Comparison of ENCODE assay signal across 11 mouse cellular contexts in genomic region chr10:39506353-39506752, GRCm38 (mm10).
DNase-seq lines count a peak whose midpoint lies in the region; ATAC-seq lines count a peak whose summit lies in the region.
"Had no signal": no experiment of that assay in that cellular context is flagged by ENCODE, and none has a peak within 500 bp of the region (broad histone marks: within the 10 kb centered on the region; RNA-seq: fewer than 3 reads in every experiment).

No protein-coding gene starts in this region.

- no peak overlapping the region for H3K4me3 ChIP-seq in limb, embryonic 15.5 days
- no peak overlapping the region for H3K4me3 ChIP-seq in limb, embryonic 10.5 days
- no peak overlapping the region for H3K4me3 ChIP-seq in hindbrain, embryonic 12.5 days
- no peak overlapping the region for H3K4me3 ChIP-seq in neural tube, embryonic 15.5 days (replicated peaks)

- peak overlapping the region; percentile 6; the same call in 1 of the 2 replicates for H3K27ac ChIP-seq in limb, embryonic 15.5 days
- H3K27ac ChIP-seq in limb, embryonic 10.5 days: no peak overlapping the region
- peak overlapping the region; percentile 30; the same call in 1 of the 2 replicates for H3K27ac ChIP-seq in hindbrain, embryonic 12.5 days
- peak overlapping the region; percentile 65 for H3K27ac ChIP-seq in neural tube, embryonic 15.5 days (replicated peaks)

- H3K4me2 ChIP-seq in limb, embryonic 15.5 days: no peak overlapping the region
- no peak overlapping the region for H3K4me2 ChIP-seq in hindbrain, embryonic 12.5 days (replicated peaks)
- no peak overlapping the region for H3K4me2 ChIP-seq in neural tube, embryonic 15.5 days

- H3K4me1 ChIP-seq in limb, embryonic 15.5 days: peaks cover 65% of the 10 kb centered on the region
- H3K4me1 ChIP-seq in limb, embryonic 10.5 days: peaks cover 63% of the 10 kb centered on the region
- H3K4me1 ChIP-seq in hindbrain, embryonic 12.5 days: peaks cover 52% of the 10 kb centered on the region
- peaks cover 86% of the 10 kb centered on the region for H3K4me1 ChIP-seq in neural tube, embryonic 15.5 days

- H3K9me3 ChIP-seq in limb, embryonic 15.5 days: no peaks in the 10 kb centered on the region
- H3K9me3 ChIP-seq in limb, embryonic 10.5 days (replicated peaks): no peaks in the 10 kb centered on the region
- no peaks in the 10 kb centered on the region for H3K9me3 ChIP-seq in hindbrain, embryonic 12.5 days (replicated peaks)
- no peaks in the 10 kb centered on the region for H3K9me3 ChIP-seq in neural tube, embryonic 15.5 days (replicated peaks)

- H3K27me3 ChIP-seq in limb, embryonic 15.5 days: no peaks in the 10 kb centered on the region
- H3K27me3 ChIP-seq in limb, embryonic 10.5 days (ENCODE audit: low read depth, poor library complexity, severe bottlenecking): no peaks in the 10 kb centered on the region
- no peaks in the 10 kb centered on the region for H3K27me3 ChIP-seq in hindbrain, embryonic 12.5 days
- H3K27me3 ChIP-seq in neural tube, embryonic 15.5 days (replicated peaks): no peaks in the 10 kb centered on the region

- no peak for ATAC-seq in cerebellum, adult (ENCODE audit: insufficient number of reproducible peaks, low FRiP score, low TSS enrichment)
- no peak for ATAC-seq in limb, embryonic 15.5 days (ENCODE audit: insufficient number of reproducible peaks, low FRiP score, low TSS enrichment, low read depth)
- ATAC-seq in hindbrain, embryonic 12.5 days (ENCODE audit: low FRiP score): peak; percentile 27; the same call in 1 of the 2 replicates
- ATAC-seq in neural tube, embryonic 15.5 days (ENCODE audit: low FRiP score): peak; percentile 23; the same call in 1 of the 2 replicates
- ATAC-seq in activated CD4-positive, CD25-positive, alpha-beta regulatory T cell, adult 4 months: no peak

- peak; percentile 40 to 48 for DNase-seq in cerebellum, postnatal 10 days
- no peak for DNase-seq in limb, embryonic 10.5 days (ENCODE audit: low spot score)
- no peak for DNase-seq in T-cell, adult 2 months (ENCODE audit: low spot score)
- DNase-seq: B cell, adult 2 months; embryo, embryonic 11 days; thymus, postnatal 25 days had no signal

- H3K36me3 ChIP-seq in limb, embryonic 15.5 days: no peaks in the 10 kb centered on the region
- no peaks in the 10 kb centered on the region for H3K36me3 ChIP-seq in limb, embryonic 10.5 days
- H3K36me3 ChIP-seq in hindbrain, embryonic 12.5 days: no peaks in the 10 kb centered on the region
- no peaks in the 10 kb centered on the region for H3K36me3 ChIP-seq in neural tube, embryonic 15.5 days

- WGBS in limb, embryonic 15.5 days: 77% methylated on average over 12 of the region's 12 CpGs
- 84% methylated on average over 12 of the region's 12 CpGs for WGBS in limb, embryonic 10.5 days
- WGBS in hindbrain, embryonic 12.5 days: 59% methylated on average over 12 of the region's 12 CpGs
- WGBS in neural tube, embryonic 15.5 days: 49% methylated on average over 12 of the region's 12 CpGs

- H3K9ac ChIP-seq in limb, embryonic 15.5 days: no peak overlapping the region
- H3K9ac ChIP-seq in hindbrain, embryonic 12.5 days: no peak overlapping the region
- no peak overlapping the region for H3K9ac ChIP-seq in neural tube, embryonic 15.5 days (replicated peaks)

Comparison
In these comparisons a context has a peak if more than half of its experiments do, and no peak if none do; other contexts are left out.
1. DNase-seq: peak in cerebellum, postnatal 10 days (2 of 2); none in limb, embryonic 10.5 days (single experiment) and T-cell, adult 2 months (single experiment).
2. ATAC-seq: peak in hindbrain, embryonic 12.5 days (single experiment) and neural tube, embryonic 15.5 days (single experiment); none in cerebellum, adult (single experiment), limb, embryonic 15.5 days (single experiment) and activated CD4-positive, CD25-positive, alpha-beta regulatory T cell, adult 4 months (single experiment).